Mouse (Mus musculus): ENCODE results near the gene Dync1li1.

DNA sequence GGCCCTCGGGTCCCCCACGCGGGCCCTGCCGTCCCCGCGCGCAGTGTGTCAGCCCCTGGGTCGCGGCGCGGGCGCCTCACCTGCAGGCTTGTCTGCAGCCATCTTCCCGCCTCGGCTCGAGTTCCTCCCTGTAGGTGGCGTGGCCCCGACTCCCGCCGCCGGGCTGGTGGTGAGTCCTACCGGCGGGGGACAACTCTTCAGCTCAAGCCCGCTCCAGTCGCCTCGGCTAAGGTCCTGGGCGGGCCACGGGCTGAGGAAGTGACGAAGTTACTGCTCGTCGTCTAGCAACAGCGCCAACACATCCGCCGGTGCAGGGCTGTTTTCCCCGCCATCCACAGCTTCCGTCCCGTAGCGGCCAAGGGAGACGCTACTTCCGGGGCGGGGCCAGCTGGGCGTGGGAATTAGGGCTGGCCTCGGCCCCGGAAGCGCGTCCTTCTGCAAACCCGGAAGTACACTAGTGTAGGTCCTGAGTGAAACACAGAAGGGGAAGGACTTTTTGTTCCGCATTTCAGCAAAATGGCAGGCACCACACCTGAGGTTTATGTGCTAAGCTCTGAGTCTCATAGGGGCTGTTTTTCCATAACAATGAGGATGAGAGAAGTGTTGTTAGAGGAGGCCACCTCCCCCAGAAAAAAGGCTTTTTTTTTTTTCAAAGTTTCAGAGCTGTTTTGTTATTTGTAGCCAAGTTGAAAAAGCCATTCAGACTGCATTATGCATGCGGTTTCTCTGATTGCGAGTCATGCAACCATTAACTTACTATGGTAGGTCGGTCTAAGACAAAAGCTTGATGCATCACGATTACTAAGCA, 48.5 kb upstream of the Dync1li1 start, which contains the start of gene Cnot10:
- no peak for TF ChIP-seq CTCF (IDR thresholded peaks at IDR 0.05; ENCODE audit: insufficient read depth, low read length)
- peak; percentile 71; the same call in 1 of the 2 replicates for TF ChIP-seq POLR2A (IDR thresholded peaks at IDR 0.05; ENCODE audit: borderline replicate concordance, extremely low read depth, low read depth, low read length)

Data from lung, adult 2 months (tissue).